Mouse (Mus musculus): ENCODE measurements around the gene Smtn.

DNA sequence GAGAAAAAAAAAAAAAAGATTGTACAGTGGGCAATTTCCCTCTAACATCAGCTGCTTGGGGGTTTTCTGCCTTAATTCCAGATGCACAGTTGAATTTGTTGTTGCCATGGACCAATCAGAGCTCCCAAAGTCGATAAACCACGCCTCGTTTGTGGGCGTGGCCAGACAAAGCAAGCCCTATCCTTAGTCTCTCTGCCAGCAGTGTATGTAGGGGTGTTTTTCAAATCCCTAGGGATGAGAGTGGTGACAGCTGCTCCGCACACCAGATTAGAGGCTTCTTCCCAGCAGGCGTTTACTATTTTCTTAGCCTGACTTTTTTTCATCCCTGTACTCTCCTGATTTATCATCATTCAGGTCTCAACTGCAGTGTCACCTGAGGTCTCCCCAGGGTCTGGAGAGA lies 7.6 kb upstream of the Smtn start:
- TF ChIP-seq POLR2A (IDR thresholded peaks at IDR 0.05; ENCODE audit: insufficient read depth, low read depth, low read length): no peak
- no peak for TF ChIP-seq CTCF (IDR thresholded peaks at IDR 0.05; ENCODE audit: insufficient read depth, low read depth, low read length)
